Mouse (Mus musculus) heart, embryonic 13.5 days (tissue): ENCODE measurements around the gene Ttc39d. TPM values are rescaled to one million over a fixed set of nuclear protein-coding genes. Genes with fewer than 3 reads are reported as not detected.
"Not testable (repeated sequence)": the region's sequence is repeated elsewhere in the genome, so short reads cannot be mapped to it uniquely, and the experiment has no call there.

Source experiments
- ATAC-seq: fragments of 200-750 bp; cut with Nextera tagmentation; 2 replicates; pipeline ENCODE4 v1.8.0; 2017; ENCODE audit warnings: moderate TSS enrichment; ENCODE audit not compliant: insufficient number of reproducible peaks, low FRiP score, low TSS enrichment; ENCODE audit errors: extremely low read depth
- H3K27ac ChIP-seq: fragments of 300-500 bp; sonication (generic); replicated peaks from 2 replicates; pipeline ENCODE4 v1.5.1; 2015; ENCODE audit warnings: moderate library complexity, mild to moderate bottlenecking, inconsistent platforms
- H3K27me3 ChIP-seq: fragments of 300-500 bp; sonication (generic); replicated peaks from 2 replicates; pipeline ENCODE4 v1.6.1; 2015; ENCODE audit warnings: mild to moderate bottlenecking, inconsistent platforms
- H3K36me3 ChIP-seq: fragments of 300-500 bp; sonication (generic); 2 replicates; pipeline ENCODE4 v1.6.1; 2015; ENCODE audit warnings: mild to moderate bottlenecking, inconsistent platforms
- H3K4me1 ChIP-seq: fragments of 300-500 bp; sonication (generic); 2 replicates; pipeline ENCODE4 v1.6.1; 2015; ENCODE audit warnings: inconsistent platforms
- H3K4me2 ChIP-seq: fragments of 300-500 bp; sonication (generic); 2 replicates; pipeline ENCODE4 v1.6.1; 2015; ENCODE audit warnings: inconsistent platforms, mild to moderate bottlenecking, moderate library complexity
- H3K4me3 ChIP-seq: fragments of 300-500 bp; sonication (generic); 2 replicates; pipeline ENCODE4 v1.5.1; 2015; ENCODE audit warnings: moderate library complexity, mild to moderate bottlenecking, inconsistent platforms
- H3K9ac ChIP-seq: fragments of 300-500 bp; sonication (generic); 2 replicates; pipeline ENCODE4 v1.6.1; 2015; ENCODE audit warnings: inconsistent platforms, mild to moderate bottlenecking, moderate library complexity
- H3K9me3 ChIP-seq: fragments of 300-500 bp; sonication (generic); 2 replicates; pipeline ENCODE4 v1.6.1; 2016; ENCODE audit warnings: inconsistent platforms
- WGBS: fragments of 180-500 bp; shearing (Covaris S2); methylation state at CpG from one replicate; pipeline ENCODE4 v1.1.7; 2015; ENCODE audit warnings: mixed read lengths; 5-methylcytosine and 5-hydroxymethylcytosine counted together
- polyA plus RNA-seq: library from polyadenylated mRNA; unstranded; fragments of >200 nt; fragmentation: Nextera tagmentation; extraction: Ambion mirVana; gene quantifications from 2 replicates; pipeline ENCODE4 v1.2.1, GENCODE M21; 2015

The Ttc39d gene
- polyA plus RNA-seq, 1 experiment from 2014 or later = 0.05 TPM

- Histone ChIP-seq H3K4me1 (no peaks in the 10 kb centered on the region; the same call in 1 of the 2 replicates), H3K36me3 (peaks cover 92% of the 10 kb centered on the region), H3K9me3 (no peaks in the 10 kb centered on the region), H3K9ac (no peak overlapping the region), H3K4me3 (no peak overlapping the region), H3K27ac (no peak overlapping the region), H3K27me3 (no peaks in the 10 kb centered on the region), H3K4me2 (no peak overlapping the region)
- 87% methylated on average over 3 of the region's 3 CpGs for WGBS
- ATAC-seq = no peak
Measured at GRCm38 (mm10) chr17:80199160-80199778, 8.0 kb upstream of the Ttc39d start.

- WGBS = 9% methylated on average over 5 of the region's 5 CpGs
- Histone ChIP-seq H3K36me3 (peaks cover 48% of the 10 kb centered on the region), H3K9ac (peak overlapping the region; percentile 99), H3K9me3 (no peaks in the 10 kb centered on the region), H3K4me3 (peak overlapping the region; percentile 89), H3K4me1 (peaks cover 19% of the 10 kb centered on the region), H3K27me3 (no peaks in the 10 kb centered on the region), H3K4me2 (peak overlapping the region; percentile 95), H3K27ac (peak overlapping the region; percentile 99; the same call in 1 of the 2 replicates)
- no peak for ATAC-seq
Measured at GRCm38 (mm10) chr17:80205657-80206056, 1.6 kb upstream of the Ttc39d start.

GRCm38 (mm10) chr17:80206301-80206670 lies 974 bp upstream of the Ttc39d start:
- Histone ChIP-seq H3K9ac (peak overlapping the region; percentile 99), H3K4me1 (peaks cover 22% of the 10 kb centered on the region), H3K27me3 (no peaks in the 10 kb centered on the region), H3K4me2 (peak overlapping the region; percentile 95), H3K4me3 (peak overlapping the region; percentile 89), H3K9me3 (no peaks in the 10 kb centered on the region), H3K27ac (peak overlapping the region; percentile 99), H3K36me3 (peaks cover 43% of the 10 kb centered on the region)
- ATAC-seq = peak; percentile 65; the same call in 1 of the 2 replicates
- WGBS = under 1% methylated on average over 36 of the region's 36 CpGs

- not testable (repeated sequence) for H3K4me3 ChIP-seq, ATAC-seq
- 95% methylated on average over 4 of the region's 4 CpGs for WGBS
Measured at GRCm38 (mm10) chr17:80213998-80214397, 6.7 kb downstream of the Ttc39d start.

GRCm38 (mm10) chr17:80220131-80220530 lies 12.9 kb downstream of the Ttc39d start:
- H3K4me3 ChIP-seq = no peak overlapping the region
- H3K9ac ChIP-seq = 0 out of 2 replicates have a peak overlapping the region, but pooled peaks have one; percentile 34
- no peak for ATAC-seq
- no peak overlapping the region for H3K27ac ChIP-seq
- H3K36me3 ChIP-seq = no peaks in the 10 kb centered on the region
- no peaks in the 10 kb centered on the region for H3K27me3 ChIP-seq
- H3K4me2 ChIP-seq = no peak overlapping the region
- peaks cover 16% of the 10 kb centered on the region for H3K4me1 ChIP-seq
- H3K9me3 ChIP-seq = no peaks in the 10 kb centered on the region
- WGBS = 46% methylated on average over 2 of the region's 2 CpGs

More at GRCm38 (mm10) chr17:80213998-80214397, 6.7 kb downstream of the Ttc39d start:
- not testable (repeated sequence) for H3K9ac ChIP-seq, H3K4me2 ChIP-seq, H3K4me1 ChIP-seq, H3K27me3 ChIP-seq, H3K36me3 ChIP-seq, H3K9me3 ChIP-seq, H3K27ac ChIP-seq

GRCm38 (mm10) chr17:80221202-80221601 lies 13.9 kb downstream of the Ttc39d start:
- Histone ChIP-seq H3K4me3 (no peak overlapping the region), H3K27ac (no peak overlapping the region), H3K4me2 (no peak overlapping the region), H3K4me1 (peaks cover 16% of the 10 kb centered on the region), H3K9me3 (no peaks in the 10 kb centered on the region), H3K27me3 (no peaks in the 10 kb centered on the region), H3K9ac (no peak overlapping the region), H3K36me3 (no peaks in the 10 kb centered on the region)
- WGBS = 67% methylated on average over 9 of the region's 9 CpGs
- ATAC-seq = no peak

- 46% methylated on average over 3 of the region's 3 CpGs for WGBS
- no peaks in the 10 kb centered on the region for H3K9me3 ChIP-seq
- H3K36me3 ChIP-seq = no peaks in the 10 kb centered on the region
- H3K9ac ChIP-seq = no peak overlapping the region
- ATAC-seq = no peak
- H3K27ac ChIP-seq = no peak overlapping the region
- H3K27me3 ChIP-seq = no peaks in the 10 kb centered on the region
- H3K4me2 ChIP-seq = no peak overlapping the region
- H3K4me3 ChIP-seq = no peak overlapping the region
- peaks cover 16% of the 10 kb centered on the region for H3K4me1 ChIP-seq
Measured at GRCm38 (mm10) chr17:80221890-80222628, 14.8 kb downstream of the Ttc39d start.

- Histone ChIP-seq H3K4me2 (peak overlapping the region; percentile 73), H3K27ac (peak overlapping the region; percentile 86), H3K27me3 (no peaks in the 10 kb centered on the region), H3K9me3 (no peaks in the 10 kb centered on the region), H3K4me1 (peaks cover 16% of the 10 kb centered on the region), H3K9ac (peak overlapping the region; percentile 82), H3K36me3 (peaks cover 11% of the 10 kb centered on the region; the same call in 1 of the 2 replicates), H3K4me3 (peak overlapping the region; percentile 63)
- WGBS = 4% methylated on average over 9 of the region's 9 CpGs
- ATAC-seq = no peak
Measured at GRCm38 (mm10) chr17:80223829-80224228, 16.6 kb downstream of the Ttc39d start.

- Histone ChIP-seq H3K4me2 (peak within 1 kb of the TSS; percentile 73), H3K27me3 (no peaks in the 10 kb centered on the region), H3K27ac (peak within 1 kb of the TSS; percentile 86), H3K9me3 (no peaks in the 10 kb centered on the region), H3K36me3 (peaks cover 17% of the 10 kb centered on the region), H3K4me1 (peaks cover 16% of the 10 kb centered on the region), H3K9ac (peak within 1 kb of the TSS; percentile 82), H3K4me3 (peak within 1 kb of the TSS; percentile 63)
- WGBS = under 1% methylated on average over 33 of the region's 33 CpGs
- ATAC-seq = peak; percentile 90
Measured at GRCm38 (mm10) chr17:80224326-80225116, 17.3 kb downstream of the Ttc39d start, which contains the start of gene Gemin6. TSS of gene Gemin6 (plus strand) at chr17:80224441.

- H3K4me3 ChIP-seq = peak overlapping the region; percentile 63
- H3K9me3 ChIP-seq, H3K27me3 ChIP-seq, ATAC-seq: not testable (repeated sequence)
- peak overlapping the region; percentile 82 for H3K9ac ChIP-seq
- H3K4me1 ChIP-seq = peaks cover 13% of the 10 kb centered on the region
- H3K4me2 ChIP-seq = peak overlapping the region; percentile 73
- H3K36me3 ChIP-seq = peaks cover 17% of the 10 kb centered on the region
- H3K27ac ChIP-seq = peak overlapping the region; percentile 86
- WGBS = 43% methylated on average over 5 of the region's 5 CpGs
Measured at GRCm38 (mm10) chr17:80225142-80225541, 17.9 kb downstream of the Ttc39d start.

- peaks cover 20% of the 10 kb centered on the region for H3K36me3 ChIP-seq
- peaks cover 5% of the 10 kb centered on the region for H3K4me1 ChIP-seq
- ATAC-seq = no peak
- WGBS = 79% methylated on average over 2 of the region's 2 CpGs
- no peak overlapping the region for H3K4me3 ChIP-seq
- H3K4me2 ChIP-seq = no peak overlapping the region
- no peak overlapping the region for H3K27ac ChIP-seq
- H3K9ac ChIP-seq = no peak overlapping the region
- no peaks in the 10 kb centered on the region for H3K27me3 ChIP-seq
- H3K9me3 ChIP-seq = no peaks in the 10 kb centered on the region
Measured at GRCm38 (mm10) chr17:80229396-80229795, 22.1 kb downstream of the Ttc39d start.
